Mouse (Mus musculus) right cerebral cortex, adult 18-20 months (tissue): ENCODE results near the gene B230217C12Rik.

ENCODE experiments used
- DNase-seq: peaks from one replicate; pipeline ENCODE4 v3.0.0; 2022; ENCODE audit warnings: mixed read lengths

Gene B230217C12Rik

GRCm38 (mm10) chr11:97874396-97874795, 33.8 kb downstream of the B230217C12Rik start:
- no peak for DNase-seq

GRCm38 (mm10) chr11:97877341-97877740, 36.8 kb downstream of the B230217C12Rik start:
- DNase-seq = no peak

- no peak for DNase-seq
These were observed 39.8 kb downstream of the B230217C12Rik start for GRCm38 (mm10) chr11:97880362-97880761.

DNA sequence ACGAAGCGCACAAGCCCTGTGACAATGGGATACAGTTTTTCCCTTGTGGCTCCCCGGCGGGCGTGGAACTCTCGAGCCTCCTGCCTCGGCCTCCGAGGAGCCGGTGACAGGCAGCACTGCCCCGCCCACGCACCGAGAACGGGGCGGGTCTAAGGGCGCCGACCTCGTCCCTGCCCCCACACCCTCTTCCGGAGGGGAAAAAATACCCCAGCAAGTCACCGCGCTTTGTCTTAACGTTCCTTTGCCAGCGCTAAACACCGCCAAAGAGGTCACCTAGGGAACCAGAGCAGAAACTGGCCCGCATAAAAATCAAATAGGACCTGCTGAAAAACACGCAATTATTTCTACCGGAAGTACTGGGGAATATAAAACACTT, 43.0 kb downstream of the B230217C12Rik start:
- DNase-seq = peak; percentile 63

DNA sequence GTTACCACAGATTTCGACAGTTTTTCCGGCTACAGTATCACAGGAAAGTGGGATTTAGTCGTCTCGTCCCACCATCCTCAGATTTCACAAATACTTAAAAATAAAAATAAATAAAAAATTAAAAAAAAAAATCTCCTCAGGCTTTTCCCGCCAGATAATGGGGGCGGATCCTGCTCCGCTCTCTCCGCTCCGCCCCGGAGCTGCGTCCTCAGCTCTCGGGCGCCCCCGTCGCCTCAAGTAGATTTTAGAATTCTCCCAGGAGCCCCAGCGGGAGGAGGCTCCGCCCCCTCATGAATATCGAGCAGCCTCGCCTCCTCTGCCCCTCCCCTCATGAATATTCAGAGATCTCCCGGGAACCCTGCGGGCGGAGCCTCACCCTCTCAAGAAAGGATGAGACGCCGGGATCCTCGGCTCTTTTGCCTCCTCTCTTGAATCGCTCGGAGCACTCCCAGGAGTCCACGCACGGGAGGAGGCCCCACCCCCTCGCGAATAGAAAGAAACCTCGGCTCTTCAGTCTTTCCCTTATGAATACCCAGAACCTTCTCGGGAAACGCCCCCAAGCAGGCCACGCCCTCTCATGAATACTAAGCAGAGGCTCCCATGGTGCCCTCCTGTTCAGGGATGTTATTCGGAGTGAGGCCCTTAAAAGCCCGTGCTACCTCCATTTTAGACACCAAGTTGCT, 43.5 kb downstream of the B230217C12Rik start, which contains the start of gene Fbxo47:
Gene Fbxo47 (minus strand): TSS at position 237 of the 683 bp plus-strand sequence.
- DNase-seq = peak; percentile 97

GRCm38 (mm10) chr11:97884601-97885185, 44.1 kb downstream of the B230217C12Rik start:
- no peak for DNase-seq

- no peak for DNase-seq
These were observed 44.8 kb downstream of the B230217C12Rik start for GRCm38 (mm10) chr11:97885296-97885915.

- no peak for DNase-seq
These were observed 51.2 kb downstream of the B230217C12Rik start for GRCm38 (mm10) chr11:97891821-97892220.
